ENCODE assay signal across 9 mouse cellular contexts in the genomic region with DNA sequence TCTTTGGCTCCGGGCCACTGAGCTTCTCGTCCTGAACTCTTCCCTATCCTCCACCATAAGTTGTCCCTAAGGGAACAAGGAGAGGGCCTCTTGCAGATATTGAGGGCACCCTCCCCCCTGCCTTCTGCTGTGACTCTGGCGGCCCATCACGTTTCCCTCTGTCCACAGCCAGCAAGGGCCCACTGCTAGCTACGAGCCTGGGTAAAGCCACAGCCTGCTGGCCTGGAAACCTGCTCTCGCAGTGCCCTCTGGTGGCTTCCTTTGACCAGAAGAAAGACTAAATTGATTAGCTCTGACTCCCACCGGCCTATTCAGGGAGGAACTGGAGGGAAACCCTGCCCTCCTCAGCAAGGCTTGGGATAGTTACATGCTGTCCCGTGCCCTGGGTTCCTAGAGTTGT. TPM values are rescaled to one million over a fixed set of nuclear protein-coding genes. Genes with fewer than 3 reads are reported as not detected.
DNase-seq lines count a peak whose midpoint lies in the region; ATAC-seq lines count a peak whose summit lies in the region.
"Had no signal": no experiment of that assay in that cellular context is flagged by ENCODE, and none has a peak within 500 bp of the region (broad histone marks: within the 10 kb centered on the region; RNA-seq: fewer than 3 reads in every experiment).

No protein-coding gene starts in this region.

- no peak overlapping the region for H3K27ac ChIP-seq in forebrain, embryonic 13.5 days
- H3K27ac ChIP-seq in forebrain, embryonic 12.5 days: no peak overlapping the region
- H3K27ac ChIP-seq in hindbrain, embryonic 15.5 days (replicated peaks): no peak overlapping the region

- H3K27me3 ChIP-seq in forebrain, embryonic 13.5 days: no peaks in the 10 kb centered on the region
- no peaks in the 10 kb centered on the region for H3K27me3 ChIP-seq in forebrain, embryonic 12.5 days
- H3K27me3 ChIP-seq in hindbrain, embryonic 15.5 days: no peaks in the 10 kb centered on the region

- peak; percentile 59 for DNase-seq in cerebellum, adult 11 months
- DNase-seq in frontal cortex, postnatal 10 days (ENCODE audit: low spot score in 2 of 2): peak; percentile 18 to 53
- DNase-seq in left cerebral cortex, adult 11 months (ENCODE audit: low spot score): peak; percentile 13
- peak; percentile 34 for DNase-seq in skeletal muscle tissue, adult 2 months (ENCODE audit: low read depth, low spot score)

- H3K9me3 ChIP-seq in forebrain, embryonic 13.5 days (replicated peaks): no peaks in the 10 kb centered on the region
- no peaks in the 10 kb centered on the region for H3K9me3 ChIP-seq in forebrain, embryonic 12.5 days
- no peaks in the 10 kb centered on the region for H3K9me3 ChIP-seq in hindbrain, embryonic 15.5 days
- H3K9me3 ChIP-seq: megakaryocyte, embryonic 14.5 days had no signal

- no peak overlapping the region for H3K4me3 ChIP-seq in forebrain, embryonic 13.5 days
- no peak overlapping the region for H3K4me3 ChIP-seq in forebrain, embryonic 12.5 days (replicated peaks)
- H3K4me3 ChIP-seq in hindbrain, embryonic 15.5 days: no peak overlapping the region
- H3K4me3 ChIP-seq: megakaryocyte, embryonic 14.5 days had no signal

- no peak overlapping the region for H3K4me2 ChIP-seq in forebrain, embryonic 13.5 days
- H3K4me2 ChIP-seq in forebrain, embryonic 12.5 days: no peak overlapping the region
- no peak overlapping the region for H3K4me2 ChIP-seq in hindbrain, embryonic 15.5 days

- no peak overlapping the region for H3K9ac ChIP-seq in forebrain, embryonic 13.5 days
- no peak overlapping the region for H3K9ac ChIP-seq in forebrain, embryonic 12.5 days
- H3K9ac ChIP-seq in hindbrain, embryonic 15.5 days: no peak overlapping the region

- WGBS in forebrain, embryonic 13.5 days: 23% methylated on average over 8 of the region's 8 CpGs
- 29% methylated on average over 8 of the region's 8 CpGs for WGBS in forebrain, embryonic 12.5 days
- WGBS in hindbrain, embryonic 15.5 days: 29% methylated on average over 8 of the region's 8 CpGs

- peak; percentile 19; the same call in 1 of the 2 replicates for ATAC-seq in forebrain, embryonic 13.5 days
- no peak for ATAC-seq in forebrain, embryonic 12.5 days (ENCODE audit: low FRiP score)
- ATAC-seq in hindbrain, embryonic 15.5 days (ENCODE audit: low FRiP score, low read depth): peak; percentile 65; the same call in 1 of the 2 replicates
- ATAC-seq in megakaryocyte progenitor cell, adult 5-6 weeks (replicated peaks; ENCODE audit: poor library complexity): peak; percentile 77

- H3K36me3 ChIP-seq in forebrain, embryonic 13.5 days (ENCODE audit: poor library complexity, severe bottlenecking): no peaks in the 10 kb centered on the region
- H3K36me3 ChIP-seq in forebrain, embryonic 12.5 days (replicated peaks): no peaks in the 10 kb centered on the region
- no peaks in the 10 kb centered on the region for H3K36me3 ChIP-seq in hindbrain, embryonic 15.5 days

- H3K4me1 ChIP-seq in forebrain, embryonic 13.5 days: no peaks in the 10 kb centered on the region
- H3K4me1 ChIP-seq in forebrain, embryonic 12.5 days: no peaks in the 10 kb centered on the region
- no peaks in the 10 kb centered on the region for H3K4me1 ChIP-seq in hindbrain, embryonic 15.5 days (replicated peaks)
- H3K4me1 ChIP-seq: megakaryocyte, embryonic 14.5 days had no signal

RNA-seq across cellular contexts. Expression of a gene that starts 2.3 kb away (rescaled TPM):
- polyA plus RNA-seq in forebrain, embryonic 13.5 days (2015; fragmentation: Nextera tagmentation; extraction: Ambion mirVana): not detected in 2 replicates
- polyA plus RNA-seq in forebrain, embryonic 12.5 days (2016; fragmentation: Nextera tagmentation; extraction: Ambion mirVana): not detected in 2 replicates
- not detected in 2 replicates for polyA plus RNA-seq in hindbrain, embryonic 15.5 days (2015; fragmentation: Nextera tagmentation; extraction: Ambion mirVana)
- not detected in 2 replicates for total RNA-seq in megakaryocyte progenitor cell, adult 5-6 weeks (2015)
- not detected in 2 replicates for total RNA-seq in megakaryocyte progenitor cell, adult 5-6 weeks (2017)

RNA-seq across cellular contexts. Expression of a gene that starts 19.1 kb away (rescaled TPM):
- polyA plus RNA-seq in forebrain, embryonic 13.5 days (2015; fragmentation: Nextera tagmentation; extraction: Ambion mirVana): not detected in 2 replicates
- 0.24 and 0.61 TPM in 2 replicates for polyA plus RNA-seq in forebrain, embryonic 12.5 days (2016; fragmentation: Nextera tagmentation; extraction: Ambion mirVana)
- 0.16 TPM in 1 of 2 replicates, not detected in the other for polyA plus RNA-seq in hindbrain, embryonic 15.5 days (2015; fragmentation: Nextera tagmentation; extraction: Ambion mirVana)
- not detected in 2 replicates for total RNA-seq in megakaryocyte progenitor cell, adult 5-6 weeks (2015)
- total RNA-seq in megakaryocyte progenitor cell, adult 5-6 weeks (2017): not detected in 2 replicates

RNA-seq across cellular contexts. Expression of a gene that starts 47.4 kb away (rescaled TPM):
- polyA plus RNA-seq in forebrain, embryonic 13.5 days (2015; fragmentation: Nextera tagmentation; extraction: Ambion mirVana): 0.04 and 0.05 TPM in 2 replicates
- polyA plus RNA-seq in forebrain, embryonic 12.5 days (2016; fragmentation: Nextera tagmentation; extraction: Ambion mirVana): 0.05 TPM in 1 of 2 replicates, not detected in the other
- 0.13 and 0.22 TPM in 2 replicates for polyA plus RNA-seq in hindbrain, embryonic 15.5 days (2015; fragmentation: Nextera tagmentation; extraction: Ambion mirVana)
- not detected in 2 replicates for total RNA-seq in megakaryocyte progenitor cell, adult 5-6 weeks (2015)
- total RNA-seq in megakaryocyte progenitor cell, adult 5-6 weeks (2017): not detected in 2 replicates

RNA-seq across cellular contexts. Expression of a gene that starts 52.4 kb away (rescaled TPM):
- polyA plus RNA-seq in forebrain, embryonic 13.5 days (2015; fragmentation: Nextera tagmentation; extraction: Ambion mirVana): not detected in 2 replicates
- polyA plus RNA-seq in forebrain, embryonic 12.5 days (2016; fragmentation: Nextera tagmentation; extraction: Ambion mirVana): not detected in 2 replicates
- polyA plus RNA-seq in hindbrain, embryonic 15.5 days (2015; fragmentation: Nextera tagmentation; extraction: Ambion mirVana): not detected in 2 replicates
- total RNA-seq in megakaryocyte progenitor cell, adult 5-6 weeks (2015): not detected in 2 replicates
- total RNA-seq in megakaryocyte progenitor cell, adult 5-6 weeks (2017): not detected in 2 replicates
